Mouse (Mus musculus): ENCODE measurements around the gene Hist1h2bl. TPM values are rescaled to one million over a fixed set of nuclear protein-coding genes. Genes with fewer than 3 reads are reported as not detected.

The Hist1h2bl gene
- total RNA-seq, 2 experiments from 2014 or later = 413 to 441 TPM

Small RNA genes within 50 kb of the gene (microRNA-seq; reads per million reads assigned to microRNA genes)
- 0 reads per million in 2 experiments for gene Gm44357
- gene Gm44367 = 0 reads per million in 2 experiments
- 0 reads per million in 2 experiments for gene Gm44454

Other genes with a start within 250 kb of the Hist1h2bl start
- under 1 TPM; 0.47 to 0.91 TPM for gene Nkapl, start 247.6 kb downstream of the Hist1h2bl start, total RNA-seq (2021)
- 1 to 10 TPM; 1.1 to 1.4 TPM for gene Zkscan4, start 237.2 kb downstream of the Hist1h2bl start, total RNA-seq (2021)
- not detected for gene Gm10065, start 236.7 kb downstream of the Hist1h2bl start, total RNA-seq (2021)
- gene AK157302, start 220.9 kb downstream of the Hist1h2bl start, total RNA-seq (2021) = 10 to 100 TPM; 21.1 to 21.9 TPM
- gene Gm11273, start 214.7 kb downstream of the Hist1h2bl start, total RNA-seq (2021) = 100 to 1,000 TPM; 183 to 189 TPM
- 10 to 100 TPM; 15.1 to 16.5 TPM for gene Zkscan8, start 185.0 kb downstream of the Hist1h2bl start, total RNA-seq (2021)
- not detected for gene Olfr1366, start 173.3 kb downstream of the Hist1h2bl start, total RNA-seq (2021)
- gene Olfr1535, start 156.2 kb downstream of the Hist1h2bl start, total RNA-seq (2021) = not detected
- not detected for gene Olfr1364, start 134.4 kb downstream of the Hist1h2bl start, total RNA-seq (2021)
- gene Olfr1362, start 102.1 kb downstream of the Hist1h2bl start, total RNA-seq (2021) = not detected
- gene Olfr11, start 73.6 kb downstream of the Hist1h2bl start, total RNA-seq (2021) = not detected
- not detected for gene Olfr1361, start 52.8 kb downstream of the Hist1h2bl start, total RNA-seq (2021)
- gene Olfr1360, start 38.7 kb downstream of the Hist1h2bl start, total RNA-seq (2021) = not detected
- not detected for gene Olfr1359, start 18.0 kb downstream of the Hist1h2bl start, total RNA-seq (2021)
- 100 to 1,000 TPM; 376 to 467 TPM for gene Hist1h2ai, start 279 bp upstream of the Hist1h2bl start, total RNA-seq (2021)
- gene Hist1h3h, start 1.5 kb upstream of the Hist1h2bl start, total RNA-seq (2021) = 100 to 1,000 TPM; 719 to 727 TPM
- 100 to 1,000 TPM; 135 to 139 TPM for gene Hist1h2bm, start 5.9 kb upstream of the Hist1h2bl start, total RNA-seq (2021)
- 10 to 100 TPM; 84.6 to 87.5 TPM for gene Hist1h4j, start 18.9 kb upstream of the Hist1h2bl start, total RNA-seq (2021)
- gene Hist1h4k, start 34.4 kb upstream of the Hist1h2bl start, total RNA-seq (2021) = 1,000 to 10,000 TPM in 1 of 2 experiments, 100 to 1,000 TPM in 1; 995 to 1,039 TPM
- gene Hist1h2ak, start 37.7 kb upstream of the Hist1h2bl start, total RNA-seq (2021) = 100 to 1,000 TPM; 186 to 191 TPM
- gene Hist1h2bn, start 38.0 kb upstream of the Hist1h2bl start, total RNA-seq (2021) = 100 to 1,000 TPM; 295 to 300 TPM
- 100 to 1,000 TPM; 295 to 307 TPM for gene Hist1h1b, start 64.5 kb upstream of the Hist1h2bl start, total RNA-seq (2021)
- gene Hist1h3i, start 67.2 kb upstream of the Hist1h2bl start, total RNA-seq (2021) = 100 to 1,000 TPM; 504 to 518 TPM
- 100 to 1,000 TPM in 1 of 2 experiments, 10 to 100 TPM in 1; 94.5 to 114 TPM for gene Hist1h2an, start 71.1 kb upstream of the Hist1h2bl start, total RNA-seq (2021)
- 100 to 1,000 TPM; 213 to 224 TPM for gene Hist1h2bp, start 71.3 kb upstream of the Hist1h2bl start, total RNA-seq (2021)
- 100 to 1,000 TPM; 420 to 457 TPM for gene Hist1h2bq, start 94.1 kb upstream of the Hist1h2bl start, total RNA-seq (2021)
- not detected for gene Hist1h2ao, start 94.3 kb upstream of the Hist1h2bl start, total RNA-seq (2021)
- 100 to 1,000 TPM; 679 to 704 TPM for gene Hist1h4m, start 95.6 kb upstream of the Hist1h2bl start, total RNA-seq (2021)
- 10 to 100 TPM; 54.0 to 56.5 TPM for gene Hist1h4n, start 116.1 kb upstream of the Hist1h2bl start, total RNA-seq (2021)
- gene Hist1h2ap, start 117.4 kb upstream of the Hist1h2bl start, total RNA-seq (2021) = 100 to 1,000 TPM; 717 to 739 TPM
- 100 to 1,000 TPM; 420 to 457 TPM for gene Hist1h2br, start 117.6 kb upstream of the Hist1h2bl start, total RNA-seq (2021)
- gene Zfp184, start 229.0 kb upstream of the Hist1h2bl start, total RNA-seq (2021) = 1 to 10 TPM; 3.9 TPM

Data from heart, postnatal 4 days (tissue).